Mouse (Mus musculus) bone marrow macrophage, adult 2 months (primary cell): ENCODE data around the gene Rnase11.

Experiments used
- CTCF ChIP-seq: IDR thresholded peaks from 2 replicates; pipeline ENCODE4 v1.5.1; 2012; ENCODE audit warnings: low read depth, mild to moderate bottlenecking, low read length, moderate library complexity
- POLR2A ChIP-seq: IDR thresholded peaks from 2 replicates; pipeline ENCODE4 v1.6.1; 2012; ENCODE audit warnings: mild to moderate bottlenecking, low read depth, low read length, borderline replicate concordance

- TF ChIP-seq CTCF = no peak
- no peak for TF ChIP-seq POLR2A
Observed at GRCm38 (mm10) chr14:51054243-51055237, 4.6 kb upstream of the Rnase11 start.
